Mouse (Mus musculus) urinary bladder, postnatal 0 days (tissue): Measurements from ENCODE around the gene Tshr. TPM values are rescaled to one million over a fixed set of nuclear protein-coding genes. Genes with fewer than 3 reads are reported as not detected.

ENCODE experiments used
- polyA plus RNA-seq: library from polyadenylated mRNA; unstranded; fragments of >200 nt; fragmentation: Nextera tagmentation; extraction: Ambion mirVana; gene quantifications from 2 replicates; pipeline ENCODE4 v1.2.1, GENCODE M21; 2015

Gene Tshr
- polyA plus RNA-seq = 0.04 and 0.08 TPM in 2 replicates

DNA sequence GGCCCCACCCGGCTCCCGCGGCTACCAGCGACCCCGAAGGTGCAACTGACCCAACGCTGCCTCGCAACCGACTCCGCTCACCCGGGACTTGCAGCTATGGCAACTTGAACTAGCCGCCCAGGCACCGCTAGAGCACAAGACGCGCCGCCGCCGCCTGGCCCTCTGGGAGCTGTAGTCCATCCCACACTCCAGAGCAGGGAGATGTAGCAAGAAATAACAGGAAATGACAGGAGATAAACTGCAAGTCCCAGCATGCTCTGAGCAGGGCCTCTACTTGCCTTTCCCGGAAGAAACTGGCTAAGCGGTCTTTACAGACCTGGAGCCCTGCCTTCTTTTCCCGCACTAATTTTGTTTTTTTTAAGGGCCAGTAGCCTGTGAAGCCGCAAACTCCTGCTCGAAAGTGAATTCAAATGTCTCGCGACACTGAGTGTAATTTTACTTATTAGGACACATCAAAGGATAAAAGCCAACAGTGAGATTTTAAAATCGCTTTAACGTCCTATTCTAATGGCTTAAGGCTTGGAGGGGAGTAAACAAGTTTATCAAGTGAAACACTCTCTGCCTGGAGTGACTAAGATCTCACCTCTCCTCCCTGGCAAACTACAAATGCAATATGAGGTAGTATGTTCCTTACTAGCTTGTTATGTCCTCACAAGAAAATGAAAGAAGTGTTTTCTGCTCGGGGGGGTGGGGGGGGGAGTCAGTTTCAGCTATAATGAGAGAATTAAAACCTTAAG is at the start of gene Tshr, which contains the start of gene Cep128:
TSS of gene Tshr (plus strand) at position 283 of the 737 bp plus-strand sequence.
TSS of gene Cep128 (minus strand) at position 129 of the 737 bp plus-strand sequence.

DNA sequence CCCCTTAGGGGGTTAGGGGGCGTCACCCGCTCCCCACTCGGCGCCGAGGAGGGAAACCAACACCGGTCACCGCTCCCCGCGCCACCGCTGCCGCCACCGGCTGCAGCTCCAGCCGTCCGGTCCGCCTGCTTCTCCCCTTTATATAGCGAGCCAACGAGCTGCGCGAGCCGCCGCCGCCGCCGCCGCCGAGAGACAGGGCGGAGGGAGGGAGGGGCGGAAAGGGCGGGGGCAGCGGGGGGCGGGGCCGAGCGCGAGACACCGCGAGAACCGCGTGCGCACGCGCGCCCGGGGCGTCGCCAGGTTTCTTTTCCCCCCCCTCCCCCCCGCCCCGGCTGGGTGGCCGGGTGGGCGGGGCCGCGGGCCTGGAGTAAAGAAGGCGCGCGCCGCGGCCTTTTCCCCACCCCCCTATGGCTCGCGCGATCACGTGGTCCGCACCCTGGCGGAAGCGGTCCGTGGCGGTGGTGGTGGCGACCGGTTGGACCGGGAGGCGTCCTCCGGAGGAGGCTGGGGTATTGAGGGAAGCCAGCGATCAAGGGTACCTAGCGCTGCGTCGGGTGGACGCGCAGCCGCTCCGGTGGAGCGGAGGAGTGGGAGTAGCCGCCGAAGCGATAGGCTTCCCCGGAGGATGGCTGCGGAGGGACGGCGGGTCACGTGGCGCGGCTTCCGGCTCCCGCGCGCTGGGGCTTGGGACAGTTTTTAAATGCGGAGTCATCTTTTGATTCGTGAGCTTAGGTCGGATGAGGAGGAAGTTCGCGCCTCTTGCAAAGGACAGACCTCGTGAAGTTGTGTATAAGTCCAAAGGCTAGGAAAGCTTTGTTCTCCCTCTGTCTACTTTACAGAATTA is 205.7 kb downstream of the Tshr start, which contains the start of gene Gtf2a1:
TSS of gene Gtf2a1 (minus strand) at position 641 of the 844 bp plus-strand sequence.

Other genes with a start within 250 kb of the Tshr start
- gene Cep128, start 154 bp upstream of the Tshr start, polyA plus RNA-seq = 2.0 and 2.2 TPM in 2 replicates
- 17.2 and 20.3 TPM in 2 replicates for gene Gtf2a1, start 205.9 kb downstream of the Tshr start, polyA plus RNA-seq